Mouse (Mus musculus) midbrain, embryonic 15.5 days (tissue): ENCODE measurements around the gene Fars2. TPM values are rescaled to one million over a fixed set of nuclear protein-coding genes. Genes with fewer than 3 reads are reported as not detected.

Source experiments
- ATAC-seq: fragments of 200-750 bp; cut with Nextera tagmentation; replicated peaks from 2 replicates; pipeline ENCODE4 v1.8.0; 2017; ENCODE audit warnings: moderate TSS enrichment
- H3K27ac ChIP-seq: fragments of 300-500 bp; sonication (generic); 2 replicates; pipeline ENCODE4 v1.5.1; 2015; ENCODE audit warnings: mild to moderate bottlenecking, inconsistent platforms
- H3K27me3 ChIP-seq: fragments of 300-500 bp; sonication (generic); replicated peaks from 2 replicates; pipeline ENCODE4 v1.6.1; 2015; ENCODE audit warnings: inconsistent platforms
- H3K36me3 ChIP-seq: fragments of 300-500 bp; sonication (generic); replicated peaks from 2 replicates; pipeline ENCODE4 v1.6.1; 2015; ENCODE audit warnings: inconsistent platforms
- H3K4me1 ChIP-seq: fragments of 300-500 bp; sonication (generic); 2 replicates; pipeline ENCODE4 v1.6.1; 2015; ENCODE audit warnings: inconsistent platforms
- H3K4me2 ChIP-seq: fragments of 300-500 bp; sonication (generic); 2 replicates; pipeline ENCODE4 v1.6.1; 2015; ENCODE audit warnings: inconsistent platforms, mild to moderate bottlenecking, moderate library complexity
- H3K4me3 ChIP-seq: fragments of 300-500 bp; sonication (generic); 2 replicates; pipeline ENCODE4 v1.5.1; 2015; ENCODE audit warnings: mild to moderate bottlenecking, inconsistent platforms
- H3K9ac ChIP-seq: fragments of 300-500 bp; sonication (generic); 2 replicates; pipeline ENCODE4 v1.6.1; 2015; ENCODE audit warnings: mild to moderate bottlenecking, inconsistent platforms
- H3K9me3 ChIP-seq: fragments of 300-500 bp; sonication (generic); 2 replicates; pipeline ENCODE4 v1.6.1; 2016; ENCODE audit warnings: inconsistent platforms
- WGBS: fragments of 180-500 bp; shearing (Covaris S2); methylation state at CpG from one replicate; pipeline ENCODE4 v1.1.7; 2015; ENCODE audit warnings: mixed read lengths; 5-methylcytosine and 5-hydroxymethylcytosine counted together
- polyA plus RNA-seq: library from polyadenylated mRNA; unstranded; fragments of >200 nt; fragmentation: Nextera tagmentation; extraction: Ambion mirVana; gene quantifications from 2 replicates; pipeline ENCODE4 v1.2.1, GENCODE M21; 2015

The Fars2 gene
- polyA plus RNA-seq, 1 experiment from 2014 or later, result 24.2 TPM

DNA sequence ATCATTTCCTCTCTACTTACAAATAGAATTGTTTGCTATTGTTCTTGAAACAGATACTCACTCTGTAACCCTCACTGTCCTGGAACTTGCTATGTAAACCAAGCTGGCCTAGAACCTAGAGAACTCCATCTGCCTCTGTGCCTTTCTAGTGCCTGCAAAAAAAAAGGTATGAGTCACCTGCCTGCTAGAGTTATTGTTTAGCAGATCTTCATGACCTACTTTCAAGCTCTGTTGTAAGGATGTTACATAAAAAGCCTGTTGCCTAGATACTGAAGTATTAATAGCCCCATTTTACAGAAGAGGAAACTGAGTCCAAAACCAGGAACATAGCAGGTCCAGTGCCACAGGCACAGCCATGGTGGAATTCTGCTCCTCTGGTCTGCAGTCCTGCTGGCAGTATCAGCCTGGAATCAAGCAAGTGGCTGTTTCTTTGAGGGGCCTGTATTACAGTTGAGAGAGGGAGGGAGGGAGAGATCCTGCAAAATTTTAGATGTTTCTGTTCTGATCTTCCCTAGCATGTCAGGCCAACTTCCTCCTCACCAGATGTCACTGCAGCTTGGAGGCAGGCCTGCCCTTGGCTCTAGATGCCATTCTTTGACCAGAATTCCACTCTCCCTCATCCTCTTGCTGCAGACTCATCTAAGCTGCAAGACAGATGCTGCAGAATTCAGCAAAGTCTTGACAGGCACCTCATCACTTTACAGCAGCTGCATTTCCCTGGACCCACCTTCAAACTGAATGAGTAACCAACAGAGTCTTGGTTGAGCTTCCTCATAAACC, 250.7 kb downstream of the Fars2 start:
- Histone ChIP-seq H3K9ac (no peak overlapping the region), H3K4me3 (no peak overlapping the region), H3K36me3 (no peaks in the 10 kb centered on the region), H3K9me3 (no peaks in the 10 kb centered on the region), H3K27ac (peak overlapping the region; percentile 63), H3K27me3 (no peaks in the 10 kb centered on the region), H3K4me1 (peaks cover 7% of the 10 kb centered on the region), H3K4me2 (no peak overlapping the region)
- 0 out of 2 replicates have a peak, but pooled peaks have one; percentile 29 for ATAC-seq

DNA sequence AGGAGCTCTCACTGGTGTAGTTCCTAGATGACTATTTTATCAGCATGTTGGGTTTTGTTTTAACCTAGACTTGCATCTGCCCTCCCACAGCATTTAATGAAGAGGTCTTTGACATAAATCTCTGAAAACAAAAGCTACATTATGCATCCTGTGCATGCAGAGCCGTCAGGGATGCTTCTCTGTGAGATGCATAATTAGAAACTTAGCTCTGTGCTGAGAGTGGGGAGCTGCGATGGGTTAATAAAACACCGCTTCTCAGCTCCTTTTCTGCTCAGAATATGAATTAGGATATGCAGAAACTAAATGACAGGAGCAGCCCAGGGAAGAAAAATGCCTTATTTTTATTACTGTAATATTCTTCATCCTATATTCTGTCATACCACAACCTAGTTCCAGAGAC, 251.6 kb downstream of the Fars2 start:
- WGBS, result 19% methylated on average over 3 of the region's 3 CpGs
- no peaks in the 10 kb centered on the region for H3K27me3 ChIP-seq
- ATAC-seq, result peak; percentile 86; the same call in 1 of the 2 replicates
- H3K27ac ChIP-seq, result peak overlapping the region; percentile 10; the same call in 1 of the 2 replicates
- no peak overlapping the region for H3K9ac ChIP-seq
- no peak overlapping the region for H3K4me2 ChIP-seq
- no peak overlapping the region for H3K4me3 ChIP-seq
- H3K4me1 ChIP-seq, result peaks cover 7% of the 10 kb centered on the region
- no peaks in the 10 kb centered on the region for H3K36me3 ChIP-seq
- no peaks in the 10 kb centered on the region for H3K9me3 ChIP-seq

DNA sequence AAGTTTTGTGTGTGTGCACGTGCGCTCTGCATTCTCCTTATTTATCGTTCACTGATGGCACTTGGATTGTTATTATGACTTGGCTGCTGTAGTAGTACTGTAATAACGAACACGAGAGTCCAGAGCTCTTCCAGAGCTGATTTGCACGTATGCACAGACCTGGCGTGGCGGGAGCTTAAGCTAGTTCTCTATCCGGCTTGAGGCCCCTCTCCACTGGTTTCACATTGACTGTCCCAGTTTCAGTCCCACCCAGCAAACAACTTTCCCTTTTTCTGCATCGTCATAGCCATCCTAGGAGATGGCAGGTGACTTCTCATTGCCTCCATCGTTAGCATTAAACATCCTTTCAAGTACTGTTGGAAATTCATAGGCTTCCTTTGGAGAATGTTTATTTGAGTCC, 252.2 kb downstream of the Fars2 start:
- Histone ChIP-seq H3K4me3 (no peak overlapping the region), H3K36me3 (no peaks in the 10 kb centered on the region), H3K27me3 (no peaks in the 10 kb centered on the region), H3K4me2 (no peak overlapping the region), H3K9ac (no peak overlapping the region), H3K9me3 (no peaks in the 10 kb centered on the region), H3K27ac (0 out of 2 replicates have a peak overlapping the region, but pooled peaks have one; percentile 16), H3K4me1 (peaks cover 7% of the 10 kb centered on the region)
- 64% methylated on average over 11 of the region's 11 CpGs for WGBS
- peak; percentile 61 for ATAC-seq

DNA sequence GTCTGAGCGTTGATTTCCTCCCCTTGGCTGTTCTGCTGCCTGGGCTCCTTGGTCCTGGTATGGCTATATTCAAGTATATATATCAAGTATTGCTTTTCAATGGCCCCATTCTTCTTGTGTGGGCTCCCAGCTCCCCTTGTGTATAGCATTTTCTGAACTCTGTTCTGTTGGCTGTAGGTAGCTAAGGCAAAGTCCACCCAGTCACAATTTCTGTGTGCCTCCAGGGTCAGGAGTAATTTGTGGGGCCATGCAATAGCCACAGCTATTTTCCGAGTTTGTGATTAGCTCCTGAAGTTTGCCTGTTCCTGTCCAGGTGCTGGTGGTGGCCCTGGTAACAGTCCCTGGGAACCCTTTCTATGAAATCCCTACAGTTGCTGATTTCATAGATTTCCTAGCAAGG, 266.0 kb downstream of the Fars2 start:
- ATAC-seq, result no peak
- Histone ChIP-seq H3K36me3 (no peaks in the 10 kb centered on the region), H3K4me3 (no peak overlapping the region), H3K9ac (no peak overlapping the region), H3K27ac (no peak overlapping the region), H3K9me3 (no peaks in the 10 kb centered on the region), H3K4me1 (no peaks in the 10 kb centered on the region), H3K4me2 (no peak overlapping the region), H3K27me3 (no peaks in the 10 kb centered on the region)
- WGBS, result 74% methylated on average over 2 of the region's 2 CpGs

DNA sequence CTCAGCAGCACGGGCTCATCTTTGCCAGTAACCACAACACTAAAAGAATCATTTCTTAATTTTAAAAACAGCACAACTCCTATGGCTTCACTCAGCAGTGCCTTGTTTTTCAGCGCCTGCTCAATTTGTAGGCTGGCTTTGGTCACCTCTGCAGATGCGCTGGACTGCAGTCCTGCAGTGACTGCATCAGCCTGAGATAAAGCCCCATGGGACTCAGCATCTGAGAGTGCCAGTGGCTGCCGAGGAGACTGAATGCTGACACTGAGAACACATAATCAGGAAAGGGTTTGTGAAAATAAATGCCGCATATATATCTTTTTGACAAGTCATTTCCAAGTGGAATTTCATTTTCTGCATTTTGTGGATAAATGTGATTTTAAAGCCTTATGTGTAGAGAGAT, 268.9 kb downstream of the Fars2 start:
- Histone ChIP-seq H3K36me3 (no peaks in the 10 kb centered on the region), H3K27me3 (no peaks in the 10 kb centered on the region), H3K4me2 (no peak overlapping the region), H3K9me3 (no peaks in the 10 kb centered on the region), H3K4me3 (no peak overlapping the region), H3K27ac (0 out of 2 replicates have a peak overlapping the region, but pooled peaks have one; percentile 15), H3K9ac (no peak overlapping the region), H3K4me1 (no peaks in the 10 kb centered on the region)
- ATAC-seq, result no peak
- 61% methylated on average over 5 of the region's 5 CpGs for WGBS

DNA sequence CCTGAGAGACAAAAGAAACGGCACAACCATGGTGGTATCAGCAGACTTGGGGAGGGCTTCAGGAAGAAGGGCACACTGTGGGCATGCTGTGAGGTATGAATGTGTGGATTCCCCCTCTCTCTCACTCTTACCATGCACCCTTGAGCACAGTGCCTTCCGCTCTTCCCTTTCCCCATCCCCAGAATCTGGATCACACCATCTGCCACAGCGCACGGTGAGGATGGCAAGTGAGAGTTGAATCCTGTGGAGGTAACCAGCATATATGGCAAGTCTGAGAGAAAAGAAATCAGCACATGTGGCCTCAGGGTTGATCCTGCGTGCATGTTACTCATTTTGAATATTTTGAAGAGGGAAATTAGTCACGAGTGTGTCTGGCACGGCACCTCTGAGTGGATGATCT, 274.7 kb downstream of the Fars2 start:
- Histone ChIP-seq H3K4me3 (no peak overlapping the region), H3K9ac (no peak overlapping the region), H3K4me1 (no peaks in the 10 kb centered on the region), H3K9me3 (no peaks in the 10 kb centered on the region), H3K27ac (no peak overlapping the region), H3K27me3 (no peaks in the 10 kb centered on the region), H3K4me2 (no peak overlapping the region), H3K36me3 (no peaks in the 10 kb centered on the region)
- ATAC-seq, result no peak
- WGBS, result 78% methylated on average over 7 of the region's 7 CpGs

DNA sequence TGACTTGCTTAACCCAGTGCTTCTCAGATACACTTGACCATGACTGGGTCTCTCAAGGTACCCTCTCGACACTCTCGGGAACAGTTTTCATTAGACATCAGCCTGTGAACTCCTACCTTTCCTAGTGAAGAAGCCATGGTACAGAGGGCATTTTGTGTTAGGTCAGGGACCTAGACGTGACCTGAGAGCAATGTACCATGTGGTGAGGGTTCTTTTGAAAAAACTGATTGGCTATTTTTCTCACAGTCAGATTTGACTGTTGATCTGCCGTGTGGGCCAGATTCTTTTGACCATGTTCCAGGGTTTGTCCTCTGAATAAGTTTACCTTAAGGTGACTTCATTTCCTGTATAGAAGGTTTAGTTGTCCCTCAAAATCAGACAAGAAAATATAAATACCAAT, 275.5 kb downstream of the Fars2 start:
- no peaks in the 10 kb centered on the region for H3K27me3 ChIP-seq
- H3K9ac ChIP-seq, result no peak overlapping the region
- WGBS, result 94% methylated on average over 4 of the region's 4 CpGs
- no peaks in the 10 kb centered on the region for H3K36me3 ChIP-seq
- ATAC-seq, result no peak
- H3K27ac ChIP-seq, result no peak overlapping the region
- no peaks in the 10 kb centered on the region for H3K9me3 ChIP-seq
- no peaks in the 10 kb centered on the region for H3K4me1 ChIP-seq
- no peak overlapping the region for H3K4me2 ChIP-seq
- H3K4me3 ChIP-seq, result no peak overlapping the region

DNA sequence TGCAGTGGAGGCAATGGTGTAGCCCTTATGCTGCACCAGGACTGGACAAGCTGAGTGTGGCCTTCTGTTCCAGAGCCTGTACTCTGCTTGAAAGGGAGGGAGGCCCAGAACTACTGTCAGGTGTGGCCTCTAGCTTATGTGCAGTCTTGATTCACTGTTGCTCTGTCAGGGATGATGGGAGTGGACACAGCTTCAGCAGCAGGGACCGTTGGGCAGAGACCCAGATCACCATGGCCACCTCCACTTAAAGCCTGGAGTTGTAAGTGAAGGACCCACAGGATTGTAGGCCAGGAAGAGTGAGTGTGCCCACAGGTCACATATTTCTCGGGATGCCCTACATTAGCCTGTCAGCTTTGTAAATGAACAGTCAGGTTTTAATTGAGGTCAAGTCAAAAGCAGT, 283.8 kb downstream of the Fars2 start:
- Histone ChIP-seq H3K9ac (no peak overlapping the region), H3K4me3 (no peak overlapping the region), H3K27ac (no peak overlapping the region), H3K27me3 (no peaks in the 10 kb centered on the region), H3K4me2 (no peak overlapping the region), H3K4me1 (no peaks in the 10 kb centered on the region), H3K36me3 (no peaks in the 10 kb centered on the region), H3K9me3 (no peaks in the 10 kb centered on the region)
- ATAC-seq, result no peak
- WGBS, result 81% methylated on average over 2 of the region's 2 CpGs

DNA sequence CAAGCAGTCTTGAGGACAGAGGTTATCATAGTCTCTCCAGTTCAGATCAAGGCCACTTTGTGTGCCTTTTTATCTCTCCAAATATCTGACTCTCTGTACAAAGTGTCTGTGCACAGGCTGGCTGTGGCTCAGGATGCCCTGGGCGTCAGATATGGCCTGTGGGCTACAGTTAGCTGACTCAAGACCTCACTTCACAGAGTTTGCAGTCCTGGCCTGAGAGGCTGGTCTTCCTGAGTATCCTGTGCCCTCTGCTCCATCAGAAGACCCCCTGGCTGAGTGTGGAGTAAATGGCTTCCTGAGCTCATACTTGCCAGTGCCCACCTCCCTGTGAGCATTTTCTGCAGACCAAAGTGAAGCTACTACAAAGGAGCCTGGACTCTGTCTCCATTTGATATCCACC, 296.1 kb downstream of the Fars2 start:
- Histone ChIP-seq H3K9me3 (no peaks in the 10 kb centered on the region), H3K27ac (no peak overlapping the region), H3K4me1 (no peaks in the 10 kb centered on the region), H3K4me3 (no peak overlapping the region), H3K9ac (no peak overlapping the region), H3K36me3 (no peaks in the 10 kb centered on the region), H3K4me2 (no peak overlapping the region), H3K27me3 (no peaks in the 10 kb centered on the region)
- no peak for ATAC-seq
- WGBS, result 93% methylated on average over 1 of the region's 1 CpGs

DNA sequence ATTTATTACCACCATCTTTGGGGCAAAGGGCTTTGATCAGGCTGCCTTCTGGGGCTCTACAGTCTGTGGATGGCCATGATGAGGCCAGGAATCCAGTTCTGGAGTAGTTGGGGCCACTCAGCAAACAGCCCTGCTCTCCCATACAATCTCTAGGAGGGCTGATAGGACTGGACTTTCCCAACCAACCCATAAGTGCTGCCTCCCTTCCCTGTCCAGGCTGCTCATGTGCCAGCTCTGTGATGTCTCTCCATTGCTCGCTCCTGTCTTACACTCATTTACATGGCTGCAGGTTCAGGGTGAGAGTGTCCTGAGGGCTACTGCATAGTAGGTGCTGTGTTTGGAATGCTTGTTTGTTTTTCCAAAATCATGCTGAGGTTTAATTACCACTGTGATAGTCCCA, 298.0 kb downstream of the Fars2 start:
- WGBS, result 97% methylated on average over 1 of the region's 1 CpGs
- H3K27ac ChIP-seq, result no peak overlapping the region
- H3K9me3 ChIP-seq, result no peaks in the 10 kb centered on the region
- no peaks in the 10 kb centered on the region for H3K27me3 ChIP-seq
- no peak overlapping the region for H3K4me3 ChIP-seq
- H3K9ac ChIP-seq, result no peak overlapping the region
- H3K4me2 ChIP-seq, result no peak overlapping the region
- H3K4me1 ChIP-seq, result no peaks in the 10 kb centered on the region
- H3K36me3 ChIP-seq, result no peaks in the 10 kb centered on the region
- ATAC-seq, result no peak

DNA sequence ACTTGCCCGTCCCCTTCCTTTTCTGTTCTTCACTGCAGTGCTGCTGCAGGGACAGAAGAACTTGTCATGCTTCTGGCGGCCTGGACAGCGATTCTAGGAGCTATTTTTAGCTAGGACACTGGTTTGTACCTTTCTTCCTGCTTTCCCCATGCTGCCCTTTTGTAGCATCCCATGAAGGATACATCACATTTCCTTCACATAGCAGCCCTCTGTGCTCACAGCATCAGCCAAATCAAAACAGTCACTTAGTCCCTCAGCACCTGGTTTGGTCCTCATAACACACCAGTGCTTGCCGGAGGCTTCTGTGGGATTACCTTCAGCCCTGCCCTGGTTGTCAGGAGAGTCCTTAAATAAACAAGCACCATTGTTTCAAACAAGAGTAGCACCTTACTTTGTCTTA, 299.3 kb downstream of the Fars2 start:
- 65% methylated on average over 4 of the region's 4 CpGs for WGBS
- Histone ChIP-seq H3K27ac (no peak overlapping the region), H3K9me3 (no peaks in the 10 kb centered on the region), H3K36me3 (no peaks in the 10 kb centered on the region), H3K4me3 (no peak overlapping the region), H3K4me2 (no peak overlapping the region), H3K9ac (no peak overlapping the region), H3K27me3 (no peaks in the 10 kb centered on the region), H3K4me1 (no peaks in the 10 kb centered on the region)
- no peak for ATAC-seq

DNA sequence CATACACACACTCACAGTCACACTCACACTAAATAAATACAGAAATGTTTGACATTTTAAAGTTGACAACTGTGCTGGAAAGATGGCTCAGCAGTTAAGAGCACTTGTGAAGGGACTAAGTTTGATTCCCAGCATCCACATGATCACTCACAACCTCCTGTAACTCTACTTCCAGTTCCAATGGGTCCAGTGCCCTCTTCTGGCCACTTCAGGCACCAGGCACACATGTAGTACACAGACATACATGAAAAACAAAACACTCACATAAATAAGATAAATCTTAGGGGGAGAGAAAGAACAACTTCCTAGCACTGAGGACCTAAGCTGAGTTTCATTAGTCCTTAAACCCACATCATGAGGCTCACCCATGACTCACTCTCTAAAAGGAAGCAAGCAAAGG, 302.1 kb downstream of the Fars2 start:
- Histone ChIP-seq H3K4me1 (no peaks in the 10 kb centered on the region), H3K27ac (no peak overlapping the region), H3K36me3 (no peaks in the 10 kb centered on the region), H3K4me2 (no peak overlapping the region), H3K27me3 (no peaks in the 10 kb centered on the region), H3K9me3 (no peaks in the 10 kb centered on the region), H3K4me3 (no peak overlapping the region), H3K9ac (no peak overlapping the region)
- no peak for ATAC-seq

DNA sequence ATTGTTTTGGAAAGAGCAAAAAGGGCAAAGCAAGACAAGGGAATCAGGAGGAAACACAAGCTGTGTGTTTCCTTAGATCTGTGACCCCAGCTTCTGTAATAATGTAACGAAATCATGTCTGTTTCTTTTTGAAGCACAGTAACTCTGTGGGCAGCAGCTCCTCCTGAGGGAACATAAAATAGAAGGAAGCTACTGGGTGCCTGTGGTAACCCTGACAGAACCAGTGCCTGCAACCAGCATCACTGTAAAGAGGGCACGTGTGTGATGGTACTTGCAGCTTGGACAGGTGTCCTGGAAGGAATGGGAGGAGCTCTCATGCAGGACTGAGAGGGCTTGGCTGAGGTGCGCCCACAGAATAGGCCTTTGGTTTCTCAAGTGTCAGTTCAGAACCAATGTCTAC, 305.2 kb downstream of the Fars2 start:
- 78% methylated on average over 3 of the region's 3 CpGs for WGBS
- no peak overlapping the region for H3K27ac ChIP-seq
- H3K27me3 ChIP-seq, result no peaks in the 10 kb centered on the region
- H3K4me3 ChIP-seq, result no peak overlapping the region
- H3K9ac ChIP-seq, result no peak overlapping the region
- no peaks in the 10 kb centered on the region for H3K9me3 ChIP-seq
- no peaks in the 10 kb centered on the region for H3K36me3 ChIP-seq
- no peak for ATAC-seq
- H3K4me1 ChIP-seq, result no peaks in the 10 kb centered on the region
- no peak overlapping the region for H3K4me2 ChIP-seq
